Mouse (Mus musculus) forebrain, embryonic 10.5 days (tissue): ENCODE measurements around the gene Myo1h. TPM values are rescaled to one million over a fixed set of nuclear protein-coding genes. Genes with fewer than 3 reads are reported as not detected.

Source experiments
- DNase-seq: peaks from one replicate; pipeline ENCODE4 v3.0.0-alpha.2; 2017; ENCODE audit warnings: low spot score; ENCODE audit errors: extremely low spot score
- H3K27ac ChIP-seq: fragments of 300-500 bp; sonication (generic); 2 replicates; pipeline ENCODE4 v1.5.1; 2016; ENCODE audit warnings: mild to moderate bottlenecking
- H3K27me3 ChIP-seq: fragments of 300-500 bp; sonication (generic); 2 replicates; pipeline ENCODE4 v1.6.1; 2016; ENCODE audit warnings: mild to moderate bottlenecking; ENCODE audit not compliant: poor library complexity, severe bottlenecking
- H3K36me3 ChIP-seq: fragments of 300-500 bp; sonication (generic); replicated peaks from 2 replicates; pipeline ENCODE4 v1.6.1; 2016; ENCODE audit warnings: mild to moderate bottlenecking, moderate library complexity
- H3K4me1 ChIP-seq: fragments of 300-500 bp; sonication (generic); 2 replicates; pipeline ENCODE4 v1.6.1; 2016
- H3K4me3 ChIP-seq: fragments of 300-500 bp; sonication (generic); 2 replicates; pipeline ENCODE4 v1.5.1; 2016; ENCODE audit warnings: mild to moderate bottlenecking, moderate library complexity
- H3K9me3 ChIP-seq: fragments of 300-500 bp; sonication (generic); 2 replicates; pipeline ENCODE4 v1.6.1; 2016; ENCODE audit warnings: mild to moderate bottlenecking, moderate library complexity
- WGBS: fragments of 180-500 bp; shearing (Covaris S2); methylation state at CpG from one replicate; pipeline ENCODE4 v1.1.7; 2016; 5-methylcytosine and 5-hydroxymethylcytosine counted together
- polyA plus RNA-seq: library from polyadenylated mRNA; unstranded; fragments of >200 nt; fragmentation: Nextera tagmentation; extraction: Ambion mirVana; gene quantifications from 2 replicates; pipeline ENCODE4 v1.2.1, GENCODE M21; 2016

The Myo1h gene
- polyA plus RNA-seq, 1 experiment from 2014 or later: 0.82 TPM

GRCm38 (mm10) chr5:114299156-114299855 is 10.3 kb downstream of the Myo1h start:
- WGBS: 39% methylated on average over 22 of the region's 22 CpGs
- H3K9me3 ChIP-seq: no peaks in the 10 kb centered on the region
- DNase-seq: no peak
- peaks cover 94% of the 10 kb centered on the region for H3K27me3 ChIP-seq
- H3K4me1 ChIP-seq: peaks cover 39% of the 10 kb centered on the region
- no peaks in the 10 kb centered on the region for H3K36me3 ChIP-seq
- H3K27ac ChIP-seq: peak overlapping the region; percentile 11
- H3K4me3 ChIP-seq: peak overlapping the region; percentile 24; the same call in 1 of the 2 replicates

- Histone ChIP-seq H3K4me3 (no peak overlapping the region), H3K9me3 (no peaks in the 10 kb centered on the region), H3K27me3 (peaks cover 87% of the 10 kb centered on the region), H3K36me3 (no peaks in the 10 kb centered on the region), H3K4me1 (peaks cover 39% of the 10 kb centered on the region), H3K27ac (peak overlapping the region; percentile 11)
- 65% methylated on average over 24 of the region's 24 CpGs for WGBS
- no peak for DNase-seq
These were observed 11.1 kb downstream of the Myo1h start for GRCm38 (mm10) chr5:114299883-114300610.

- no peak for DNase-seq
- H3K4me1 ChIP-seq: peaks cover 30% of the 10 kb centered on the region
- H3K4me3 ChIP-seq: no peak overlapping the region
- H3K9me3 ChIP-seq: no peaks in the 10 kb centered on the region
- H3K27me3 ChIP-seq: peaks cover 70% of the 10 kb centered on the region
- H3K27ac ChIP-seq: no peak overlapping the region
- WGBS: 80% methylated on average over 6 of the region's 6 CpGs
- no peaks in the 10 kb centered on the region for H3K36me3 ChIP-seq
These were observed 14.2 kb downstream of the Myo1h start for GRCm38 (mm10) chr5:114303166-114303565.

- DNase-seq: no peak
- Histone ChIP-seq H3K4me1 (peaks cover 11% of the 10 kb centered on the region), H3K9me3 (no peaks in the 10 kb centered on the region), H3K27me3 (peaks cover 38% of the 10 kb centered on the region), H3K27ac (no peak overlapping the region), H3K4me3 (no peak overlapping the region), H3K36me3 (no peaks in the 10 kb centered on the region)
- 76% methylated on average over 5 of the region's 5 CpGs for WGBS
These were observed 17.5 kb downstream of the Myo1h start for GRCm38 (mm10) chr5:114306496-114306895.

GRCm38 (mm10) chr5:114308765-114309679 is 20.1 kb downstream of the Myo1h start:
- no peak overlapping the region for H3K4me3 ChIP-seq
- peaks cover 11% of the 10 kb centered on the region for H3K4me1 ChIP-seq
- H3K27me3 ChIP-seq: peaks cover 14% of the 10 kb centered on the region; the same call in 1 of the 2 replicates
- DNase-seq: no peak
- H3K36me3 ChIP-seq: no peaks in the 10 kb centered on the region
- WGBS: 58% methylated on average over 18 of the region's 18 CpGs
- H3K9me3 ChIP-seq: no peaks in the 10 kb centered on the region
- no peak overlapping the region for H3K27ac ChIP-seq

- H3K9me3 ChIP-seq: no peaks in the 10 kb centered on the region
- 78% methylated on average over 11 of the region's 11 CpGs for WGBS
- peaks cover 12% of the 10 kb centered on the region for H3K4me1 ChIP-seq
- no peak overlapping the region for H3K4me3 ChIP-seq
- H3K36me3 ChIP-seq: no peaks in the 10 kb centered on the region
- H3K27me3 ChIP-seq: peaks cover 12% of the 10 kb centered on the region; the same call in 1 of the 2 replicates
- DNase-seq: no peak
- H3K27ac ChIP-seq: no peak overlapping the region
These were observed 20.7 kb downstream of the Myo1h start for GRCm38 (mm10) chr5:114309680-114310036.

- Histone ChIP-seq H3K27me3 (peaks cover 8% of the 10 kb centered on the region), H3K4me1 (peaks cover 15% of the 10 kb centered on the region), H3K9me3 (no peaks in the 10 kb centered on the region), H3K36me3 (no peaks in the 10 kb centered on the region), H3K27ac (no peak overlapping the region), H3K4me3 (no peak overlapping the region)
- DNase-seq: no peak
- 56% methylated on average over 25 of the region's 25 CpGs for WGBS
These were observed 34.3 kb downstream of the Myo1h start for GRCm38 (mm10) chr5:114323105-114323790.

- Histone ChIP-seq H3K27me3 (peaks cover 8% of the 10 kb centered on the region), H3K36me3 (no peaks in the 10 kb centered on the region), H3K27ac (no peak overlapping the region), H3K9me3 (no peaks in the 10 kb centered on the region), H3K4me3 (no peak overlapping the region; the same call in 1 of the 2 replicates), H3K4me1 (peaks cover 13% of the 10 kb centered on the region)
- DNase-seq: peak; percentile 59
- 27% methylated on average over 16 of the region's 16 CpGs for WGBS
These were observed 35.0 kb downstream of the Myo1h start for GRCm38 (mm10) chr5:114323791-114324507.

- H3K27ac ChIP-seq: no peak overlapping the region
- no peak for DNase-seq
- peaks cover 10% of the 10 kb centered on the region for H3K4me1 ChIP-seq
- H3K4me3 ChIP-seq: no peak overlapping the region
- no peaks in the 10 kb centered on the region for H3K9me3 ChIP-seq
- H3K27me3 ChIP-seq: no peaks in the 10 kb centered on the region
- 91% methylated on average over 5 of the region's 5 CpGs for WGBS
- no peaks in the 10 kb centered on the region for H3K36me3 ChIP-seq
These were observed 54.0 kb downstream of the Myo1h start for GRCm38 (mm10) chr5:114342996-114343395.

- peaks cover 11% of the 10 kb centered on the region for H3K4me1 ChIP-seq
- 91% methylated on average over 7 of the region's 7 CpGs for WGBS
These were observed 54.6 kb downstream of the Myo1h start for GRCm38 (mm10) chr5:114343612-114344011.

GRCm38 (mm10) chr5:114345538-114345937 is 56.6 kb downstream of the Myo1h start:
- Histone ChIP-seq H3K36me3 (no peaks in the 10 kb centered on the region), H3K9me3 (no peaks in the 10 kb centered on the region), H3K27ac (no peak overlapping the region), H3K27me3 (no peaks in the 10 kb centered on the region), H3K4me3 (no peak overlapping the region), H3K4me1 (peaks cover 11% of the 10 kb centered on the region)
- WGBS: 70% methylated on average over 3 of the region's 3 CpGs
- DNase-seq: no peak

More at GRCm38 (mm10) chr5:114343612-114344011, 54.6 kb downstream of the Myo1h start:
- no peaks in the 10 kb centered on the region for H3K9me3 ChIP-seq
- no peak overlapping the region for H3K27ac ChIP-seq
- no peak for DNase-seq
- H3K27me3 ChIP-seq: no peaks in the 10 kb centered on the region
- H3K4me3 ChIP-seq: no peak overlapping the region
- H3K36me3 ChIP-seq: no peaks in the 10 kb centered on the region
